Mouse (Mus musculus) stomach, postnatal 0 days (tissue): ENCODE data around the gene Ptprcap. TPM values are rescaled to one million over a fixed set of nuclear protein-coding genes. Genes with fewer than 3 reads are reported as not detected.

Experiments used
- ATAC-seq: fragments of 200-750 bp; cut with Nextera tagmentation; 2 replicates; pipeline ENCODE4 v1.8.0; 2017; ENCODE audit not compliant: low FRiP score, low TSS enrichment
- DNase-seq: peaks from one replicate; pipeline ENCODE4 v3.0.0-alpha.2; 2016; ENCODE audit warnings: low spot score
- H3K27ac ChIP-seq: fragments of 300-500 bp; sonication (generic); replicated peaks from 2 replicates; pipeline ENCODE4 v1.5.1; 2014; ENCODE audit warnings: mild to moderate bottlenecking, control low read depth
- H3K27me3 ChIP-seq: fragments of 300-500 bp; sonication (generic); 2 replicates; pipeline ENCODE4 v1.6.1; 2014; ENCODE audit warnings: low read length; ENCODE audit not compliant: control insufficient read depth, insufficient read depth
- H3K36me3 ChIP-seq: fragments of 300-500 bp; sonication (generic); 2 replicates; pipeline ENCODE4 v1.6.1; 2014; ENCODE audit warnings: low read length, mixed read lengths; ENCODE audit not compliant: control insufficient read depth, insufficient read depth
- H3K4me1 ChIP-seq: fragments of 300-500 bp; sonication (generic); replicated peaks from 2 replicates; pipeline ENCODE4 v1.6.1; 2014; ENCODE audit warnings: antibody characterized with exemption; ENCODE audit not compliant: control insufficient read depth, insufficient read depth
- H3K4me2 ChIP-seq: fragments of 300-500 bp; sonication (generic); replicated peaks from 2 replicates; pipeline ENCODE4 v1.6.1; 2014; ENCODE audit warnings: low read depth, mild to moderate bottlenecking, control low read depth, moderate library complexity
- H3K4me3 ChIP-seq: fragments of 300-500 bp; sonication (generic); 2 replicates; pipeline ENCODE4 v1.5.1; 2014; ENCODE audit warnings: low read depth, low read length, control low read depth
- H3K9ac ChIP-seq: fragments of 300-500 bp; sonication (generic); 2 replicates; pipeline ENCODE4 v1.6.1; 2014; ENCODE audit warnings: mild to moderate bottlenecking, low read length, control low read depth, mixed read lengths
- H3K9me3 ChIP-seq: fragments of 300-500 bp; sonication (generic); 2 replicates; pipeline ENCODE4 v1.6.1; 2016; ENCODE audit warnings: low read length; ENCODE audit not compliant: control insufficient read depth
- CTCF ChIP-seq: IDR thresholded peaks from 2 replicates; pipeline ENCODE4 v1.5.1; 2016; ENCODE audit warnings: antibody characterized with exemption, low read depth, mild to moderate bottlenecking, moderate library complexity
- EP300 ChIP-seq: optimal IDR thresholded peaks from 2 replicates; pipeline ENCODE3; 2016; ENCODE audit warnings: antibody characterized with exemption
- WGBS: fragments of 180-500 bp; shearing (Covaris S2); extraction: QIAGEN DNeasy Blood & Tissue Kit; methylation state at CpG from one replicate; pipeline ENCODE4 v1.1.7; 2014; 5-methylcytosine and 5-hydroxymethylcytosine counted together
- polyA plus RNA-seq: library from polyadenylated mRNA; unstranded; fragments of >200 nt; fragmentation: Nextera tagmentation; extraction: Ambion mirVana; gene quantifications from 2 replicates; pipeline ENCODE4 v1.2.1, GENCODE M21; 2015

Ptprcap gene
- polyA plus RNA-seq, 1 experiment from 2014 or later, result 1.3 TPM

GRCm38 (mm10) chr19:4163543-4163887, 10.1 kb downstream of the Ptprcap start:
- H3K27me3 ChIP-seq, result no peaks in the 10 kb centered on the region
- H3K4me3 ChIP-seq, result peak overlapping the region; percentile 70
- H3K27ac ChIP-seq, result 0 out of 2 replicates have a peak overlapping the region, but pooled peaks have one; percentile 40
- TF ChIP-seq EP300, result no peak
- no peak for TF ChIP-seq CTCF
- peaks cover 17% of the 10 kb centered on the region for H3K36me3 ChIP-seq
- no peaks in the 10 kb centered on the region for H3K4me1 ChIP-seq
- WGBS, result 31% methylated on average over 4 of the region's 4 CpGs
- no peaks in the 10 kb centered on the region for H3K9me3 ChIP-seq
- 0 out of 2 replicates have a peak overlapping the region, but pooled peaks have one; percentile 1 for H3K9ac ChIP-seq
- peak overlapping the region; percentile 49 for H3K4me2 ChIP-seq
- DNase-seq, result no peak
- no peak for ATAC-seq

GRCm38 (mm10) chr19:4164100-4164499, 10.7 kb downstream of the Ptprcap start:
- no peak overlapping the region for H3K4me2 ChIP-seq
- no peak for TF ChIP-seq EP300
- TF ChIP-seq CTCF, result no peak
- no peaks in the 10 kb centered on the region for H3K27me3 ChIP-seq
- peaks cover 12% of the 10 kb centered on the region for H3K36me3 ChIP-seq
- no peak overlapping the region for H3K27ac ChIP-seq
- no peaks in the 10 kb centered on the region for H3K9me3 ChIP-seq
- no peaks in the 10 kb centered on the region for H3K4me1 ChIP-seq
- DNase-seq (no peak), ATAC-seq (no peak)
- no peak overlapping the region for H3K9ac ChIP-seq
- 68% methylated on average over 3 of the region's 3 CpGs for WGBS
- H3K4me3 ChIP-seq, result no peak overlapping the region

- DNase-seq (no peak), ATAC-seq (no peak)
- H3K36me3 ChIP-seq, result peaks cover 6% of the 10 kb centered on the region
- H3K9ac ChIP-seq, result no peak overlapping the region
- H3K4me2 ChIP-seq, result no peak overlapping the region
- 0 out of 2 replicates have a peak, but pooled peaks cover under 1% of the 10 kb centered on the region for H3K4me1 ChIP-seq
- H3K27ac ChIP-seq, result 0 out of 2 replicates have a peak overlapping the region, but pooled peaks have one; percentile 0
- no peaks in the 10 kb centered on the region for H3K9me3 ChIP-seq
- no peak overlapping the region for H3K4me3 ChIP-seq
- WGBS, result 62% methylated on average over 2 of the region's 2 CpGs
- H3K27me3 ChIP-seq, result no peaks in the 10 kb centered on the region
- no peak for TF ChIP-seq EP300
- no peak for TF ChIP-seq CTCF
These were observed 11.3 kb downstream of the Ptprcap start for GRCm38 (mm10) chr19:4164721-4165120.

GRCm38 (mm10) chr19:4166678-4167476, 13.5 kb downstream of the Ptprcap start:
- no peak overlapping the region for H3K9ac ChIP-seq
- ATAC-seq (no peak), DNase-seq (no peak)
- no peaks in the 10 kb centered on the region for H3K27me3 ChIP-seq
- H3K27ac ChIP-seq, result no peak overlapping the region
- no peak for TF ChIP-seq CTCF
- no peak for TF ChIP-seq EP300
- no peaks in the 10 kb centered on the region for H3K36me3 ChIP-seq
- H3K9me3 ChIP-seq, result no peaks in the 10 kb centered on the region
- H3K4me1 ChIP-seq, result peaks cover 5% of the 10 kb centered on the region; the same call in 1 of the 2 replicates
- H3K4me2 ChIP-seq, result no peak overlapping the region
- H3K4me3 ChIP-seq, result no peak overlapping the region
- WGBS, result 80% methylated on average over 9 of the region's 9 CpGs

GRCm38 (mm10) chr19:4169378-4169784, 16.0 kb downstream of the Ptprcap start:
- peak; percentile 99 for DNase-seq
- peak; percentile 83 for TF ChIP-seq EP300
- TF ChIP-seq CTCF, result peak; percentile 99
- under 1% methylated on average over 42 of the region's 43 CpGs for WGBS

GRCm38 (mm10) chr19:4169810-4170209, 16.4 kb downstream of the Ptprcap start:
- Histone ChIP-seq H3K9me3 (no peaks in the 10 kb centered on the region), H3K4me2 (peak overlapping the region; percentile 81), H3K27me3 (no peaks in the 10 kb centered on the region), H3K4me1 (peaks cover 5% of the 10 kb centered on the region; the same call in 1 of the 2 replicates), H3K9ac (peak overlapping the region; percentile 86), H3K27ac (peak overlapping the region; percentile 95), H3K4me3 (peak overlapping the region; percentile 44), H3K36me3 (no peaks in the 10 kb centered on the region)
- no peak for DNase-seq
- 4% methylated on average over 27 of the region's 27 CpGs for WGBS
- TF ChIP-seq CTCF, result no peak
- no peak for TF ChIP-seq EP300
- ATAC-seq, result peak; percentile 56

More at GRCm38 (mm10) chr19:4169378-4169784, 16.0 kb downstream of the Ptprcap start:
- Histone ChIP-seq H3K27me3 (no peaks in the 10 kb centered on the region), H3K27ac (peak overlapping the region; percentile 95), H3K36me3 (no peaks in the 10 kb centered on the region), H3K4me2 (peak overlapping the region; percentile 81), H3K9ac (peak overlapping the region; percentile 86), H3K9me3 (no peaks in the 10 kb centered on the region), H3K4me3 (peak overlapping the region; percentile 44), H3K4me1 (peaks cover 5% of the 10 kb centered on the region; the same call in 1 of the 2 replicates)
- ATAC-seq, result peak; percentile 93
